Comparison of ENCODE assay signal across 10 mouse cellular contexts in genomic region chr1:73987705-73988201, GRCm38 (mm10).
DNase-seq lines count a peak whose midpoint lies in the region; ATAC-seq and TF ChIP-seq lines count a peak whose summit lies in the region.
"Had no signal": no experiment of that assay in that cellular context is flagged by ENCODE, and none has a peak within 500 bp of the region (broad histone marks: within the 10 kb centered on the region; RNA-seq: fewer than 3 reads in every experiment).

No protein-coding gene starts in this region.

- DNase-seq in midbrain, embryonic 10.5 days (ENCODE audit: low spot score) = no peak
- peak; percentile 84 for DNase-seq in heart, postnatal 0 days (ENCODE audit: low spot score)
- peak; percentile 44 to 58 for DNase-seq in kidney, postnatal 4 days
- DNase-seq in hindbrain, postnatal 0 days (ENCODE audit: low spot score) = no peak
- no peak for DNase-seq in T-cell, adult 2 months (ENCODE audit: low spot score)
- no peak for DNase-seq in layer of hippocampus, adult 18-20 months (ENCODE audit: low spot score in 2 of 2)

- no peak for TF ChIP-seq CTCF in heart, postnatal 0 days (IDR thresholded peaks at IDR 0.05; ENCODE audit: low read depth)
- TF ChIP-seq CTCF in hindbrain, postnatal 0 days (IDR thresholded peaks at IDR 0.05; ENCODE audit: low read depth) = no peak

- H3K4me2 ChIP-seq in midbrain, embryonic 15.5 days = no peak overlapping the region
- H3K4me2 ChIP-seq in heart, postnatal 0 days (ENCODE audit: low read depth, low read length) = no peak overlapping the region
- H3K4me2 ChIP-seq in stomach, embryonic 15.5 days = no peak overlapping the region
- no peak overlapping the region for H3K4me2 ChIP-seq in hindbrain, postnatal 0 days (ENCODE audit: low read depth, low read length)

- no peaks in the 10 kb centered on the region for H3K9me3 ChIP-seq in midbrain, embryonic 10.5 days (replicated peaks)
- no peaks in the 10 kb centered on the region for H3K9me3 ChIP-seq in midbrain, embryonic 15.5 days
- H3K9me3 ChIP-seq in heart, postnatal 0 days (replicated peaks; ENCODE audit: control insufficient read depth, low read length) = no peaks in the 10 kb centered on the region
- no peaks in the 10 kb centered on the region for H3K9me3 ChIP-seq in stomach, embryonic 15.5 days
- no peaks in the 10 kb centered on the region for H3K9me3 ChIP-seq in hindbrain, postnatal 0 days (ENCODE audit: low read length)
- H3K9me3 ChIP-seq: G1E had no signal

- peaks cover 8% of the 10 kb centered on the region; the same call in 1 of the 2 replicates for H3K4me1 ChIP-seq in midbrain, embryonic 10.5 days
- H3K4me1 ChIP-seq in midbrain, embryonic 15.5 days = no peaks in the 10 kb centered on the region
- no peaks in the 10 kb centered on the region; the same call in 1 of the 2 replicates for H3K4me1 ChIP-seq in heart, postnatal 0 days (ENCODE audit: control insufficient read depth, insufficient read depth)
- H3K4me1 ChIP-seq in stomach, embryonic 15.5 days = no peaks in the 10 kb centered on the region
- H3K4me1 ChIP-seq in hindbrain, postnatal 0 days (ENCODE audit: insufficient read depth, low read length) = no peaks in the 10 kb centered on the region

- peaks cover 6% of the 10 kb centered on the region; the same call in 1 of the 2 replicates for H3K36me3 ChIP-seq in midbrain, embryonic 10.5 days
- no peaks in the 10 kb centered on the region for H3K36me3 ChIP-seq in midbrain, embryonic 15.5 days (replicated peaks)
- peaks cover 85% of the 10 kb centered on the region for H3K36me3 ChIP-seq in heart, postnatal 0 days (replicated peaks; ENCODE audit: control insufficient read depth, insufficient read depth, low read length)
- H3K36me3 ChIP-seq in stomach, embryonic 15.5 days = peaks cover 23% of the 10 kb centered on the region; the same call in 1 of the 2 replicates
- H3K36me3 ChIP-seq in hindbrain, postnatal 0 days (ENCODE audit: insufficient read depth, low read length) = no peaks in the 10 kb centered on the region
- H3K36me3 ChIP-seq: G1E had no signal

- ATAC-seq in midbrain, embryonic 15.5 days (replicated peaks) = no peak
- peak; percentile 79 for ATAC-seq in heart, postnatal 0 days (ENCODE audit: insufficient read depth, low read depth)
- ATAC-seq in stomach, embryonic 15.5 days (ENCODE audit: insufficient read depth, low FRiP score, low read depth) = peak; percentile 28; the same call in 1 of the 2 replicates
- ATAC-seq in hindbrain, postnatal 0 days = no peak
- ATAC-seq: hindbrain, embryonic 16.5 days had no signal

- H3K27me3 ChIP-seq in midbrain, embryonic 10.5 days (ENCODE audit: low read depth, poor library complexity, severe bottlenecking) = no peaks in the 10 kb centered on the region
- no peaks in the 10 kb centered on the region for H3K27me3 ChIP-seq in midbrain, embryonic 15.5 days (replicated peaks)
- H3K27me3 ChIP-seq in heart, postnatal 0 days (ENCODE audit: control insufficient read depth, insufficient read depth, low read length) = no peaks in the 10 kb centered on the region
- H3K27me3 ChIP-seq in stomach, embryonic 15.5 days (replicated peaks) = no peaks in the 10 kb centered on the region
- no peaks in the 10 kb centered on the region for H3K27me3 ChIP-seq in hindbrain, postnatal 0 days (ENCODE audit: insufficient read depth, low read length)

- 0 out of 2 replicates have a peak overlapping the region, but pooled peaks have one; percentile 46 for H3K27ac ChIP-seq in midbrain, embryonic 10.5 days (replicated peaks)
- H3K27ac ChIP-seq in midbrain, embryonic 15.5 days = no peak overlapping the region
- peak overlapping the region; percentile 78 for H3K27ac ChIP-seq in heart, postnatal 0 days (ENCODE audit: low read depth)
- peak overlapping the region; percentile 21; the same call in 1 of the 2 replicates for H3K27ac ChIP-seq in stomach, embryonic 15.5 days
- no peak overlapping the region for H3K27ac ChIP-seq in hindbrain, postnatal 0 days

- WGBS in midbrain, embryonic 10.5 days = 80% methylated on average over 9 of the region's 9 CpGs
- WGBS in midbrain, embryonic 15.5 days = 60% methylated on average over 8 of the region's 9 CpGs
- 36% methylated on average over 7 of the region's 9 CpGs for WGBS in heart, postnatal 0 days
- WGBS in stomach, embryonic 15.5 days = 52% methylated on average over 8 of the region's 9 CpGs
- 47% methylated on average over 8 of the region's 9 CpGs for WGBS in hindbrain, postnatal 0 days

- no peak overlapping the region for H3K9ac ChIP-seq in midbrain, embryonic 15.5 days
- H3K9ac ChIP-seq in heart, postnatal 0 days (replicated peaks; ENCODE audit: low read depth, low read length) = 0 out of 2 replicates have a peak overlapping the region, but pooled peaks have one; percentile 17
- no peak overlapping the region for H3K9ac ChIP-seq in stomach, embryonic 15.5 days
- no peak overlapping the region for H3K9ac ChIP-seq in hindbrain, postnatal 0 days (replicated peaks; ENCODE audit: low read length)

- no peak overlapping the region for H3K4me3 ChIP-seq in midbrain, embryonic 10.5 days
- H3K4me3 ChIP-seq in midbrain, embryonic 15.5 days = no peak overlapping the region
- H3K4me3 ChIP-seq in heart, postnatal 0 days (ENCODE audit: low read depth, low read length) = no peak overlapping the region
- no peak overlapping the region for H3K4me3 ChIP-seq in stomach, embryonic 15.5 days (replicated peaks)
- H3K4me3 ChIP-seq in hindbrain, postnatal 0 days (ENCODE audit: low read length) = no peak overlapping the region

- no peak; the same call in 1 of the 2 replicates for TF ChIP-seq EP300 in heart, postnatal 0 days (IDR thresholded peaks at IDR 0.05; ENCODE audit: low read depth)

Comparison
In these comparisons a context has a peak if more than half of its experiments do, and no peak if none do; other contexts are left out.
1. H3K27ac ChIP-seq: peak in midbrain, embryonic 10.5 days (single experiment), heart, postnatal 0 days (single experiment) and stomach, embryonic 15.5 days (single experiment); none in midbrain, embryonic 15.5 days (single experiment) and hindbrain, postnatal 0 days (single experiment).
2. DNase-seq: peak in heart, postnatal 0 days (single experiment) and kidney, postnatal 4 days (2 of 2); none in midbrain, embryonic 10.5 days (single experiment), hindbrain, postnatal 0 days (single experiment), T-cell, adult 2 months (single experiment) and layer of hippocampus, adult 18-20 months (0 of 2).
3. ATAC-seq: peak in heart, postnatal 0 days (single experiment) and stomach, embryonic 15.5 days (single experiment); none in midbrain, embryonic 15.5 days (single experiment) and hindbrain, postnatal 0 days (single experiment).